Mouse (Mus musculus) liver, postnatal 0 days (tissue): ENCODE data around the gene Slc2a9.

ENCODE experiments used
- CTCF ChIP-seq: sonication (generic); IDR thresholded peaks from 2 replicates; pipeline ENCODE4 v1.5.1; 2016; ENCODE audit warnings: antibody characterized with exemption, low read depth
- EP300 ChIP-seq: IDR thresholded peaks from 2 replicates; pipeline ENCODE4 v1.6.1; 2016; ENCODE audit warnings: antibody characterized with exemption, low read depth, mild to moderate bottlenecking

DNA sequence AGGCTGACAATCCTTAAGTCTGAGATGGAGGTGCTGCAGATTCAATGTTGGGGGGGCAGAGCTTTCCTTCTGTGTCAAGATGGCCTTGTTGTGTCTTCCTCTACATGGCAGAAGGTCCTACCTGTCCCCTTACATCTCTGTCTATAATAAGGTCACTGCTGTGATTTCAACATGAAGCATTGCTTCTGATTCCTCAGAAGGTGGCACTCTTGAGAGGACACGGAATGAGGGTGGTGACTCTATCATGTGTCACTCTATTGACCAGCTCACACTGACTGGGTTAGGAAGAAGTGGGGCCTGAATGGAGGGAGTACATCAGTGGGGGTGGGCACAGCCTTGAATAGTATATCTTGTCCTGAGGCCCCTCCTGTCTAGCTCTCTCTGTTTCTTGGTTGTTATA lies 168.4 kb downstream of the Slc2a9 start:
- TF ChIP-seq CTCF, result no peak
- TF ChIP-seq EP300, result no peak
